Mouse (Mus musculus) heart, embryonic 15.5 days (tissue): Measurements from ENCODE around the gene Ms4a8a. TPM values are rescaled to one million over a fixed set of nuclear protein-coding genes. Genes with fewer than 3 reads are reported as not detected.
A peak's percentile ranks its signal among the peaks of the same experiment; 100 is the strongest.
"Not testable (repeated sequence)": the region's sequence is repeated elsewhere in the genome, so short reads cannot be mapped to it uniquely, and the experiment has no call there.

Experiments
- ATAC-seq: fragments of 200-750 bp; cut with Nextera tagmentation; replicated peaks from 2 replicates; pipeline ENCODE4 v1.8.0; 2017; ENCODE audit warnings: low read depth, moderate TSS enrichment; ENCODE audit not compliant: insufficient number of reproducible peaks, insufficient read depth, low FRiP score
- H3K27ac ChIP-seq: fragments of 300-500 bp; sonication (generic); 2 replicates; pipeline ENCODE4 v1.5.1; 2015; ENCODE audit warnings: mild to moderate bottlenecking, inconsistent platforms
- H3K27me3 ChIP-seq: fragments of 300-500 bp; sonication (generic); 2 replicates; pipeline ENCODE4 v1.6.1; 2015; ENCODE audit warnings: inconsistent platforms
- H3K36me3 ChIP-seq: fragments of 300-500 bp; sonication (generic); 2 replicates; pipeline ENCODE4 v1.6.1; 2015; ENCODE audit warnings: mild to moderate bottlenecking, inconsistent platforms
- H3K4me1 ChIP-seq: fragments of 300-500 bp; sonication (generic); replicated peaks from 2 replicates; pipeline ENCODE4 v1.6.1; 2015; ENCODE audit warnings: inconsistent platforms
- H3K4me2 ChIP-seq: fragments of 300-500 bp; sonication (generic); 2 replicates; pipeline ENCODE4 v1.6.1; 2015; ENCODE audit warnings: inconsistent platforms, mild to moderate bottlenecking, moderate library complexity
- H3K4me3 ChIP-seq: fragments of 300-500 bp; sonication (generic); 2 replicates; pipeline ENCODE4 v1.5.1; 2015; ENCODE audit warnings: mild to moderate bottlenecking, inconsistent platforms
- H3K9ac ChIP-seq: fragments of 300-500 bp; sonication (generic); 2 replicates; pipeline ENCODE4 v1.6.1; 2015; ENCODE audit warnings: mild to moderate bottlenecking, inconsistent platforms
- H3K9me3 ChIP-seq: fragments of 300-500 bp; sonication (generic); replicated peaks from 2 replicates; pipeline ENCODE4 v1.6.1; 2016; ENCODE audit warnings: inconsistent platforms
- WGBS: fragments of 180-500 bp; shearing (Covaris S2); methylation state at CpG from one replicate; pipeline ENCODE4 v1.1.7; 2015; ENCODE audit warnings: mixed read lengths; 5-methylcytosine and 5-hydroxymethylcytosine counted together
- polyA plus RNA-seq: library from polyadenylated mRNA; unstranded; fragments of >200 nt; fragmentation: Nextera tagmentation; extraction: Ambion mirVana; gene quantifications from 2 replicates; pipeline ENCODE4 v1.2.1, GENCODE M21; 2015

Gene Ms4a8a
- 0.11 TPM in 1 of 2 replicates, not detected in the other for polyA plus RNA-seq

- Histone ChIP-seq H3K9me3 (no peaks in the 10 kb centered on the region), H3K27me3 (no peaks in the 10 kb centered on the region), H3K4me1 (no peaks in the 10 kb centered on the region), H3K36me3 (no peaks in the 10 kb centered on the region), H3K9ac (no peak within 1 kb of the TSS), H3K27ac (no peak within 1 kb of the TSS), H3K4me3 (no peak within 1 kb of the TSS), H3K4me2 (no peak within 1 kb of the TSS)
- ATAC-seq, result no peak
- 75% methylated on average over 4 of the region's 4 CpGs for WGBS
Measured at GRCm38 (mm10) chr19:11080934-11081333, at the start of gene Ms4a8a. Gene Ms4a8a (minus strand): TSS chr19:11081102.

GRCm38 (mm10) chr19:11129702-11130101 lies 48.8 kb upstream of the Ms4a8a start:
- no peaks in the 10 kb centered on the region for H3K27me3 ChIP-seq
- 67% methylated on average over 1 of the region's 1 CpGs for WGBS
- no peaks in the 10 kb centered on the region for H3K9me3 ChIP-seq
- H3K27ac ChIP-seq, result no peak overlapping the region
- H3K4me3 ChIP-seq, result no peak overlapping the region
- ATAC-seq, result no peak
- H3K9ac ChIP-seq, result no peak overlapping the region
- H3K36me3 ChIP-seq, result no peaks in the 10 kb centered on the region
- H3K4me1 ChIP-seq, result no peaks in the 10 kb centered on the region
- H3K4me2 ChIP-seq, result no peak overlapping the region

DNA sequence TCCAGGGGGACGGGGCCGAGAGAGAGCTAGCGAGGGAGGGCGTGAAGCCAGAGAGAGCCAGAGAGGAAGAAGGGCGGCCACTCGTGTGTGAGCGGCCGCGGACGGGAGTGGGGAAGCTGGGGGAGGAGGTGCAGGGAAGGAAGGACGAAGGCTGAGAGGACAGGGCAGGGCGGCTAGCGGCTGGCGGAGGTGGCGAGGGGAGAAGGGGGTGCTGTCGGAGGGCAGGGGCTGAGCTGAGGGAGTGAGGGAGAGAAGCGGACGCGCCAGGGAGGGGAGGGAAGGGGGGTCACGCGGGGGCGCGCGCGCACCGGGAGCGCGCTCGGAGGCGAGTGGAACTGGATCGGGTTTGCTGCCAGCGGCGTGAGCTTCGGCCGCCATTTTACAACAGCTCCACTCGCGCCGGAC lies 40.1 kb upstream of the Ms4a8a start:
- H3K9ac ChIP-seq, result 0 out of 2 replicates have a peak overlapping the region, but pooled peaks have one; percentile 38
- not testable (repeated sequence) for H3K27ac ChIP-seq, H3K36me3 ChIP-seq, H3K9me3 ChIP-seq, H3K27me3 ChIP-seq, H3K4me1 ChIP-seq
- H3K4me3 ChIP-seq, result peak overlapping the region; percentile 47
- H3K4me2 ChIP-seq, result peak overlapping the region; percentile 59
- peak; percentile 95 for ATAC-seq
- 2% methylated on average over 20 of the region's 38 CpGs for WGBS

GRCm38 (mm10) chr19:11119338-11119737 lies 38.4 kb upstream of the Ms4a8a start:
- Histone ChIP-seq H3K4me3 (no peak overlapping the region), H3K4me1 (no peaks in the 10 kb centered on the region), H3K4me2 (no peak overlapping the region), H3K27me3 (no peaks in the 10 kb centered on the region), H3K9ac (no peak overlapping the region), H3K27ac (no peak overlapping the region), H3K36me3 (no peaks in the 10 kb centered on the region), H3K9me3 (no peaks in the 10 kb centered on the region)
- ATAC-seq, result no peak
- 81% methylated on average over 2 of the region's 2 CpGs for WGBS

DNA sequence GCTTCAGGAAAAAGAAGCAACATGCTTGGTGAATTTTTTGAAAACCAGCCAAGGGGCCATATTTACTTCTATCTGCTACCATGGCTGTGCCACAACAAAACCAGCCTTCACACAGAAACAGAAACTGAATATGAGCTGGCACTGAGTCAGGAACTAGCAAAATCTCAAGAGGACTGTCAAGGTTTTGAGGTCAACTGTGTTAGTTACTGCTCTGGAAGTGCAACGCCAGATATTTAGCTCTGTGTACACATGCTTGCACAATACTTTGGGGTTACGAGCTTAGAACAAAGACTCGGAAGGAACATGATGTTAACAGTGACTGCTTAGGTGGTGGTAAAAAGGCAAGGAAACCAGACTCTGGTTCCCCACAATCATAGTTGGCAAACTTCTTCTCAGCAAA lies 26.8 kb upstream of the Ms4a8a start:
- H3K36me3 ChIP-seq, result no peaks in the 10 kb centered on the region
- H3K27ac ChIP-seq, result no peak overlapping the region
- H3K4me1 ChIP-seq, result no peaks in the 10 kb centered on the region
- no peaks in the 10 kb centered on the region for H3K9me3 ChIP-seq
- no peak overlapping the region for H3K4me2 ChIP-seq
- no peaks in the 10 kb centered on the region for H3K27me3 ChIP-seq
- no peak for ATAC-seq
- no peak overlapping the region for H3K9ac ChIP-seq
- 79% methylated on average over 3 of the region's 3 CpGs for WGBS
- no peak overlapping the region for H3K4me3 ChIP-seq

DNA sequence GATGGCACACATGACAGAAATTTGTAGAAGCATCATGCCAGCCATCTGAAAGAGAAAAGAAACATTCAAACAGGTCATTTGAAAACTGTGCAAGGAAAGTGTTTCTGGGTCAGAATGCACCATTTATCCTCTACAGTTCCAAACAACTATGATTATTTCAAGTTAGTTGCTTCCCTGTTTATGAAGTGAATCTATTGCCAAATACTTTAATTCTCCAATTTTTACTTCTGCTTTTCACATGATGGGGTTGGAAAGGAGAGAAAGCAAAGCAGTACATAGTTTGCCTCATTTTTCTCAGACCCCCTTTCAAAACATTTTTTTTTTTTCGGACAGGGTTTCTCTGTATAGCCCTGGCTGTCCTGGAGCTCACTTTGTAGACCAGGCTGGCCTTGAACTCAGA lies 21.0 kb upstream of the Ms4a8a start:
- H3K4me2 ChIP-seq, result no peak overlapping the region
- WGBS, result 71% methylated on average over 1 of the region's 1 CpGs

DNA sequence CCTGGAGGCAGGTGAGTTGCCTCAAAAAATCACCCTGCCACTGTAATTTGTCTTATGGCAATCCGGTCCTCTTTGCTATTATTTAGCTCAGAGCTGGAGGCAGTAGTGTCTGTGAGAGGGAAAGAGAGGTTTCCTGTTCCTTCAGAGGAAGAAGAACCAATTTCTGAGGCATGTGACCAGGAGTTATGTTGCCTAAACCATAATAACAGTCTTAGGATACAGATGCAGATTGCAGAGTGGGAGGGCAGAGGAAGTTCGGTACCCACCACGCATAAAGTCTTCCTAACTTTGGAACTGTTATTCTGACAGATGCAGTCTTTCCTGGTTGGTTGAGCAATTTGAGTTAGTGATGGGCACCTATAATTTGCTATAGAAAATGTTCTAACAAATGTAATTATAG lies 17.5 kb upstream of the Ms4a8a start:
- H3K9me3 ChIP-seq, result no peaks in the 10 kb centered on the region
- no peaks in the 10 kb centered on the region for H3K36me3 ChIP-seq
- H3K4me1 ChIP-seq, result no peaks in the 10 kb centered on the region
- WGBS, result 73% methylated on average over 3 of the region's 3 CpGs
- ATAC-seq, result no peak
- no peak overlapping the region for H3K4me2 ChIP-seq
- 0 out of 2 replicates have a peak, but pooled peaks cover 3% of the 10 kb centered on the region for H3K27me3 ChIP-seq
- H3K27ac ChIP-seq, result no peak overlapping the region
- H3K9ac ChIP-seq, result no peak overlapping the region
- no peak overlapping the region for H3K4me3 ChIP-seq

More for the DNA sequence above, 21.0 kb upstream of the Ms4a8a start:
- no peak for ATAC-seq
- Histone ChIP-seq H3K36me3 (no peaks in the 10 kb centered on the region), H3K4me1 (no peaks in the 10 kb centered on the region), H3K4me3 (no peak overlapping the region), H3K9me3 (no peaks in the 10 kb centered on the region), H3K27ac (no peak overlapping the region), H3K9ac (no peak overlapping the region), H3K27me3 (no peaks in the 10 kb centered on the region)

GRCm38 (mm10) chr19:11092131-11092530 lies 11.2 kb upstream of the Ms4a8a start:
- H3K27ac ChIP-seq, H3K9ac ChIP-seq, H3K36me3 ChIP-seq, H3K9me3 ChIP-seq, H3K27me3 ChIP-seq, H3K4me1 ChIP-seq, ATAC-seq: not testable (repeated sequence)
- peak overlapping the region; percentile 42 for H3K4me3 ChIP-seq
- 1% methylated on average over 50 of the region's 50 CpGs for WGBS
- H3K4me2 ChIP-seq, result peak overlapping the region; percentile 66

DNA sequence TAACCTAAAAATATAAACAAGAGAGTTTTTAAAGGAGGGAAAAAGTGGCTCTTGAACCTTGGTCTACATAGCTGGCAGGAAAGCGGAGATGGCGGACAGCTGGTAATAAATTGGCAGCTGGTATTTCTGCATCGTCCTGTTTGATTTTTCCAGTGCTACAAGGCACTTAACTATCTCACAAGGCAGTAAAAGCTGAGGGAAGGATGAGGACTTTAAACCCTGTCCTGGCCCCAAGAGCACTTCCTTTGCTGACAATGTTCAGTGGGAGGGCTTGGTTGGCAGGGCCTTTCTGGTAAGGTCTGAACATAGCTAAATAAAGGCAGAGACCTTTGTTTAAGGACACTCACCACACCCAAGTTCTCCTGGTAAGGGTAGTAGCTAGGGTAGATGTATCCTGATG lies 10.5 kb downstream of the Ms4a8a start:
- no peak overlapping the region for H3K9ac ChIP-seq
- no peaks in the 10 kb centered on the region for H3K27me3 ChIP-seq
- no peaks in the 10 kb centered on the region for H3K9me3 ChIP-seq
- no peaks in the 10 kb centered on the region for H3K36me3 ChIP-seq
- H3K4me3 ChIP-seq, result no peak overlapping the region
- H3K4me2 ChIP-seq, result no peak overlapping the region
- H3K27ac ChIP-seq, result no peak overlapping the region
- 77% methylated on average over 3 of the region's 3 CpGs for WGBS
- ATAC-seq, result no peak
- H3K4me1 ChIP-seq, result no peaks in the 10 kb centered on the region

- Histone ChIP-seq H3K4me3 (no peak overlapping the region), H3K27ac (no peak overlapping the region), H3K27me3 (no peaks in the 10 kb centered on the region), H3K9ac (no peak overlapping the region), H3K36me3 (no peaks in the 10 kb centered on the region), H3K4me2 (no peak overlapping the region), H3K9me3 (no peaks in the 10 kb centered on the region), H3K4me1 (no peaks in the 10 kb centered on the region)
- WGBS, result 71% methylated on average over 2 of the region's 2 CpGs
- ATAC-seq, result no peak
Measured at GRCm38 (mm10) chr19:11065202-11065875, 15.6 kb downstream of the Ms4a8a start.

GRCm38 (mm10) chr19:11060900-11061299 lies 20.0 kb downstream of the Ms4a8a start:
- Histone ChIP-seq H3K27ac (no peak overlapping the region), H3K9ac (no peak overlapping the region), H3K27me3 (no peaks in the 10 kb centered on the region), H3K36me3 (no peaks in the 10 kb centered on the region), H3K4me2 (no peak overlapping the region), H3K4me3 (no peak overlapping the region), H3K9me3 (no peaks in the 10 kb centered on the region), H3K4me1 (no peaks in the 10 kb centered on the region)
- ATAC-seq, result no peak
- 74% methylated on average over 1 of the region's 1 CpGs for WGBS

DNA sequence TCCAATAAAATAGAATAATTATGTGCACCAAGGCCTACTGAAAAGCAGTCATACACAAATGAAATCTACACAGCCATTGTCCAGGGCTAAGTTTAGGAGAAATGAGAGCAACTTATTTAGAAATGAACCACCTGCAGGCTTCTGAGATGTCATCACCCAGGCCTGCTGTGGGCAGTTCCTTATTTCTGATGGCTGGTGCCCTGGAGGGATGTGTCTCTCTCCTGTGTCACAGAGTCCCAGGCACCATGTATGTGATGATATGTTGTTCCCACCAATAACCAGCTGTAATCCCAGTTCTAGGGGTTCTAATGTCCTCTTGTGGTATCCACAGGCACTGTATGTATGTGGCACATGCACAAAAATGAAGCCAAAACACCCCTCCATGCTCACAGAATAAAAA lies 20.9 kb downstream of the Ms4a8a start:
- no peak for ATAC-seq
- H3K9me3 ChIP-seq, result no peaks in the 10 kb centered on the region
- no peak overlapping the region for H3K4me2 ChIP-seq
- no peak overlapping the region for H3K27ac ChIP-seq
- no peaks in the 10 kb centered on the region for H3K36me3 ChIP-seq
- no peaks in the 10 kb centered on the region for H3K4me1 ChIP-seq
- no peak overlapping the region for H3K4me3 ChIP-seq
- no peak overlapping the region for H3K9ac ChIP-seq
- H3K27me3 ChIP-seq, result no peaks in the 10 kb centered on the region
